Mouse (Mus musculus) spleen, adult 2 months (tissue): ENCODE measurements around the gene Prim1.

Source experiments
- CTCF ChIP-seq: fragments of 200-500 bp; IDR thresholded peaks from 2 replicates; pipeline ENCODE4 v1.5.1; 2011; ENCODE audit warnings: mild to moderate bottlenecking, inconsistent platforms; ENCODE audit not compliant: insufficient read depth, insufficient read length, insufficient replicate concordance; ENCODE audit errors: extremely low read depth
- POLR2A ChIP-seq: fragments of 200-500 bp; IDR thresholded peaks from 2 replicates; pipeline ENCODE4 v1.6.1; 2011; ENCODE audit warnings: low read depth, low read length, inconsistent platforms

GRCm38 (mm10) chr10:127998260-127998659 lies 16.7 kb upstream of the Prim1 start:
- no peak for TF ChIP-seq CTCF
- TF ChIP-seq POLR2A, result no peak
